Mouse (Mus musculus): Measurements from ENCODE around the gene Gemin6. TPM values are rescaled to one million over a fixed set of nuclear protein-coding genes. Genes with fewer than 3 reads are reported as not detected.
"Not testable (repeated sequence)": the region's sequence is repeated elsewhere in the genome, so short reads cannot be mapped to it uniquely, and the experiment has no call there.

Gene Gemin6
- total and polyA plus RNA-seq, 3 experiments, result 19.6 to 25.3 TPM; not detected in 1

DNA sequence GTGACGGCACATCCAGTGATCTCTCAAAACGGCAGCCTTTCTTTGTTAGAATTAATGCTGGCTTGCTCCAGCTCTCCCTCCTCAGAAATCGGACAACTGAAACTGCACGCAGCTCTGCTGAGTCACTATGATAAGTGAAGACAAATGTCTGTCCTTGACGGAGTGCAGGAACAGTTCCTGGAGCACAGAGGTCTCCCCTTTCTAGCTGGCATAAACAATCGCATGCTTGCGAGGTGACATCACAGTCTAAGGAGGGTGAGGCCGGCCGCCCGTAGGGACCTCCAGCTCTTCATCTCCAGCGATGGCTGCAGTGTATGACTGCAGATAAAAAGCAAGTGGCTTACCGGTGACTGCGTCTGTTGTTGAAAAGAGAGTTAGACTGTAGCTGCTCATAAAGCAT is 31.0 kb downstream of the Gemin6 start:
- H3K27ac ChIP-seq (ENCODE audit: control insufficient read depth, low read depth, low read length), result no peak overlapping the region
- no peaks in the 10 kb centered on the region; a peak in 1 of 4 replicates for H3K36me3 ChIP-seq (ENCODE audit: control insufficient read depth in 1 of 2, insufficient read depth in 2 of 2, low read length in 2 of 2)

DNA sequence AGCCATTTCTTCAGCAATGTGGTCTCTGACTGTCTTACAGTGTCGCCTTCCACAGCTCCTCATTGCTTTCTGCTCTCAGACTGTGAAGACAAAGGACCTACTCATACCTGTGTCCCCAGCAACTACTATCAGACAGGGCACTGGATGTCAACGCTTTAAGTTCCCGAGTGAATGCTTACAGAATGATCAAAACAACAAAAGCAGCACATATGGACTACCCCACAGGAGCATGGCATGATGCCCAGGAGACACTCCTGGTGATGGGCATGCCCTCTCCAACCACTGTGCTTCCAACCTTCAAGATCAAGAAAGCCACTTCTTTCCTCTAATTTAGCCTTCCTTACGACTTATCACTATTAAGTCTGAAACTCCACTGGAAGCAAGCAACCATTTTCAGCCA is 42.8 kb downstream of the Gemin6 start:
- Histone ChIP-seq H3K27ac (ENCODE audit: control insufficient read depth, low read depth, low read length) (no peak overlapping the region), H3K9me3 (replicated peaks; ENCODE audit: insufficient read depth, low read length) (no peaks in the 10 kb centered on the region), H3K4me3 (ENCODE audit: control insufficient read depth in 1 of 2, insufficient read depth in 1 of 2, low read depth in 2 of 2, low read length in 2 of 2) (no peak overlapping the region), H3K36me3 (ENCODE audit: control insufficient read depth in 1 of 2, insufficient read depth in 2 of 2, low read length in 2 of 2) (no peaks in the 10 kb centered on the region), H3K27me3 (ENCODE audit: control insufficient read depth in 1 of 2, insufficient read depth in 2 of 2, low read length in 2 of 2) (no peaks in the 10 kb centered on the region), H3K4me1 (ENCODE audit: control insufficient read depth in 1 of 2, insufficient read depth in 2 of 2, low read length in 2 of 2) (no peaks in the 10 kb centered on the region), H3K79me2 (ENCODE audit: control insufficient read depth, insufficient read depth, low read length, poor library complexity) (no peaks in the 10 kb centered on the region), H3K9ac (ENCODE audit: control insufficient read depth, low read depth, low read length, poor library complexity, severe bottlenecking) (no peak overlapping the region)
- no peak for TF ChIP-seq MYB (IDR thresholded peaks at IDR 0.05; ENCODE audit: low read depth, low read length)
- DNase-seq (ENCODE audit: low read depth, low spot score), result no peak

More for the DNA sequence above, 31.0 kb downstream of the Gemin6 start:
- H3K79me2 ChIP-seq (ENCODE audit: control insufficient read depth, insufficient read depth, low read length, poor library complexity), result no peaks in the 10 kb centered on the region
- no peak overlapping the region for H3K9ac ChIP-seq (ENCODE audit: control insufficient read depth, low read depth, low read length, poor library complexity, severe bottlenecking)
- no peak for TF ChIP-seq SIN3A (IDR thresholded peaks at IDR 0.05; ENCODE audit: low read length)
- no peak for DNase-seq (ENCODE audit: low read depth, low spot score)
- no peak overlapping the region for H3K4me3 ChIP-seq (ENCODE audit: control insufficient read depth in 1 of 2, insufficient read depth in 1 of 2, low read depth in 2 of 2, low read length in 2 of 2)
- no peaks in the 10 kb centered on the region for H3K4me1 ChIP-seq (ENCODE audit: control insufficient read depth in 1 of 2, insufficient read depth in 2 of 2, low read length in 2 of 2)
- H3K9me3 ChIP-seq (replicated peaks; ENCODE audit: insufficient read depth, low read length), result no peaks in the 10 kb centered on the region
- H3K27me3 ChIP-seq (ENCODE audit: control insufficient read depth in 1 of 2, insufficient read depth in 2 of 2, low read length in 2 of 2), result no peaks in the 10 kb centered on the region

DNA sequence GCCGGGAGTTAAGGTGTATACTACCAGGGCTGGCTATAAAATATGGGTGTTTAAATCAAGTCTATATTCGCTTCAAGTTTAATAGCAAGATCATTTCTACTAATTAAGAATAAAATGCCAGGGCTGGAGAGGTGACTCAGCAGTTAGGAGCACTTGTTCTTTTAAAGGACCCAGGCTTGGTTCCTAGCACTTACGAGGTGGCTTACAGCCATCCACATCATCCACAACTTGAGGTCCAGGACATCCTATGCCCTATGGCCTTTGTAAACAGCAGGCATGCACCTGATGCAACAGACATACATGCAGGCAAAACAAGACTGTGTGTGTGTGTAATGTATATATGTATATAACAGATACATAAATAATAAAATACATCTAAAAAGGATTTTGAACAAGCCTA is 43.9 kb downstream of the Gemin6 start:
- no peak for TF ChIP-seq ZC3H11A (IDR thresholded peaks at IDR 0.05; ENCODE audit: low read depth, low read length)
- no peak for TF ChIP-seq MAX (IDR thresholded peaks at IDR 0.05; ENCODE audit: low read length)
- no peak for TF ChIP-seq GABPA (IDR thresholded peaks at IDR 0.05; ENCODE audit: low read depth, low read length)
- no peak for TF ChIP-seq ZMIZ1 (IDR thresholded peaks at IDR 0.05; ENCODE audit: low read depth, low read length)
- TF ChIP-seq MYB (IDR thresholded peaks at IDR 0.05; ENCODE audit: low read depth, low read length), result no peak
- TF ChIP-seq RCOR1 (IDR thresholded peaks at IDR 0.05; ENCODE audit: low read depth, low read length), result no peak
- no peak for TF ChIP-seq POLR2AphosphoS2 (IDR thresholded peaks at IDR 0.05; ENCODE audit: low read length)
- no peak for TF ChIP-seq MEF2A (IDR thresholded peaks at IDR 0.05; ENCODE audit: extremely low read depth, insufficient replicate concordance, low read depth, low read length, poor library complexity, severe bottlenecking)
- no peak for TF ChIP-seq CHD1 (IDR thresholded peaks at IDR 0.05; ENCODE audit: low read depth, low read length)
- no peak for TF ChIP-seq TCF12 (IDR thresholded peaks at IDR 0.05; ENCODE audit: low read depth, low read length)
- Histone ChIP-seq H3K4me3 (ENCODE audit: control insufficient read depth in 1 of 2, insufficient read depth in 1 of 2, low read depth in 2 of 2, low read length in 2 of 2) (no peak overlapping the region), H3K36me3 (ENCODE audit: control insufficient read depth in 1 of 2, insufficient read depth in 2 of 2, low read length in 2 of 2) (no peaks in the 10 kb centered on the region), H3K9ac (ENCODE audit: control insufficient read depth, low read depth, low read length, poor library complexity, severe bottlenecking) (no peak overlapping the region), H3K9me3 (replicated peaks; ENCODE audit: insufficient read depth, low read length) (no peaks in the 10 kb centered on the region), H3K4me1 (ENCODE audit: control insufficient read depth in 1 of 2, insufficient read depth in 2 of 2, low read length in 2 of 2) (no peaks in the 10 kb centered on the region), H3K27ac (ENCODE audit: control insufficient read depth, low read depth, low read length) (no peak overlapping the region), H3K79me2 (ENCODE audit: control insufficient read depth, insufficient read depth, low read length, poor library complexity) (no peaks in the 10 kb centered on the region), H3K27me3 (ENCODE audit: control insufficient read depth in 1 of 2, insufficient read depth in 2 of 2, low read length in 2 of 2) (no peaks in the 10 kb centered on the region)
- DNase-seq (ENCODE audit: low read depth, low spot score), result no peak

DNA sequence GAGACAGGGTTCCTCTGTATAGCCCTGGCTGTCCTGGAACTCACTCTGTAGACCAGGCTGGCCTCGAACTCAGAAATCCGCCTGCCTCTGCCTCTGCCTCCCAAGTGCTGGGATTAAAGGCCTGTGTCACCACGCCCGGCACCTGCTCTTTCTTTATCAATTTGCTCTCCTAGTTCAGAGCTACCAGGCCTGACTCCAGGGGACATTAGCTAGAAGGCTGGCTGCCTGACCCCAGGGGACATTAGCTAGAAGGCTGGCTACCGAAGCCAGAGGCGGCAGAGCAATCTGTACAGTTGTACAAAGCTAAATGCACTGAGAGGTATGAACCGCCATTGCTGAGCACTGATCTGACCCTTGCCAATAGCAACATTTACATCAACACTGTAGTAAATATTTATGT is 46.4 kb downstream of the Gemin6 start:
- not testable (repeated sequence) for H3K4me3 ChIP-seq (ENCODE audit: control insufficient read depth in 1 of 2, insufficient read depth in 1 of 2, low read depth in 2 of 2, low read length in 2 of 2); H3K36me3 ChIP-seq (ENCODE audit: control insufficient read depth in 1 of 2, insufficient read depth in 2 of 2, low read length in 2 of 2); H3K9ac ChIP-seq (ENCODE audit: control insufficient read depth, low read depth, low read length, poor library complexity, severe bottlenecking); DNase-seq (ENCODE audit: low read depth, low spot score); H3K79me2 ChIP-seq (ENCODE audit: control insufficient read depth, insufficient read depth, low read length, poor library complexity); H3K27me3 ChIP-seq (ENCODE audit: control insufficient read depth in 1 of 2, insufficient read depth in 2 of 2, low read length in 2 of 2); H3K27ac ChIP-seq (ENCODE audit: control insufficient read depth, low read depth, low read length); H3K4me1 ChIP-seq (ENCODE audit: control insufficient read depth in 1 of 2, insufficient read depth in 2 of 2, low read length in 2 of 2); H3K9me3 ChIP-seq (replicated peaks; ENCODE audit: insufficient read depth, low read length)
